Mouse (Mus musculus): ENCODE results near the gene Gnpat. TPM values are rescaled to one million over a fixed set of nuclear protein-coding genes. Genes with fewer than 3 reads are reported as not detected.

The Gnpat gene
- total and polyA plus RNA-seq, 3 experiments: 62.3 to 91.5 (median 89.1) TPM

DNA sequence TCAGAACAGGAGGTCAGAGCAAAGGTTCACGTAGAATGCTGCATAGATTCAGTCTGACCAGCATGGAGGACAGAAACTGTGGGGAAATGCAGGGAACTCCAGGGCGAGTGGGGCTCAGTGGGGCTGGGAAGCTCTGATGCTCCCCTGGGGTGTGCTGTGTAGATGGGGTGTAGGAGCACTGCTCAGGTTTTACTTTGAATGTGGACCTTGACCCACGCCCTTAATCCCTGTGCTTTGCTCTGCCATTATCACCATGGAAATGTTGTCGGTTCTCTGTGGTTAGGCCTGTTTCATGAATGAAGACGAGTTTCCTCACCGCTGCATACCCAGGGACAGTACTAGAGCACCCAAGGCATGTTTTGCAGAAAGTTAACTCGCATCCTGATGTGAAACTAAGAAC, 8.6 kb downstream of the Gnpat start:
- no peaks in the 10 kb centered on the region for H3K9me3 ChIP-seq (replicated peaks; ENCODE audit: low read length)
- H3K4me1 ChIP-seq (ENCODE audit: control insufficient read depth in 1 of 2, insufficient read depth in 2 of 2): peaks cover 10 to 19% of the 10 kb centered on the region in 2 experiments
- no peak for DNase-seq (ENCODE audit: extremely low read depth)
- H3K36me3 ChIP-seq (replicated peaks in 1 of 2; ENCODE audit: control insufficient read depth in 1 of 2, insufficient read depth in 1 of 2, low read length in 1 of 2): peaks cover 62 to 95% of the 10 kb centered on the region in 2 experiments
- in situ Hi-C loops (cut with MboI; ENCODE audit: low pct_ligation_motif_present, low pct_unique_long_range_greater_than_20kb, low sequenced_read_pairs) (no loop called here), dilution Hi-C loops (cut with MboI; ENCODE audit: extremely low pct_ligation_motif_present, extremely low pct_unique_long_range_greater_than_20kb, low sequenced_read_pairs) (no loop called here)
- no peak overlapping the region for H3K4me3 ChIP-seq (replicated peaks in 1 of 3; ENCODE audit: low read depth in 2 of 3, low read length in 2 of 3, poor library complexity in 1 of 3)
- H3K27me3 ChIP-seq (replicated peaks): no peaks in the 10 kb centered on the region
- H3K79me2 ChIP-seq (replicated peaks; ENCODE audit: control insufficient read depth, extremely low read depth, insufficient read depth, poor library complexity, severe bottlenecking): peaks cover 25% of the 10 kb centered on the region
- H3K9ac ChIP-seq (ENCODE audit: insufficient read depth, low read depth): no peak overlapping the region
- H3K27ac ChIP-seq (ENCODE audit: insufficient read depth, low read depth): no peak overlapping the region
- TF ChIP-seq CHD2 (IDR thresholded peaks at IDR 0.05; ENCODE audit: low read length) (no peak), MYC (IDR thresholded peaks at IDR 0.05; ENCODE audit: low read depth, low read length) (no peak), UBTF (IDR thresholded peaks at IDR 0.05; ENCODE audit: low read depth, low read length) (no peak), E2F4 (IDR thresholded peaks at IDR 0.05; ENCODE audit: insufficient replicate concordance, low read depth, low read length) (no peak), TBP (conservative IDR thresholded peaks at IDR 0.05; ENCODE audit: low read depth, low read length) (no peak), ZC3H11A (IDR thresholded peaks at IDR 0.05; ENCODE audit: low read depth, low read length) (no peak), KAT2A (IDR thresholded peaks at IDR 0.05; ENCODE audit: insufficient replicate concordance, low read length) (no peak), NRF1 (IDR thresholded peaks at IDR 0.05; ENCODE audit: low read depth, low read length) (no peak), ZKSCAN1 (IDR thresholded peaks at IDR 0.05; ENCODE audit: borderline replicate concordance, low read depth, low read length) (no peak), JUND (conservative IDR thresholded peaks at IDR 0.05; ENCODE audit: low read depth, low read length) (no peak)
- no peak overlapping the region for H3K4me2 ChIP-seq (ENCODE audit: insufficient read depth, low read depth, poor library complexity, severe bottlenecking)

DNA sequence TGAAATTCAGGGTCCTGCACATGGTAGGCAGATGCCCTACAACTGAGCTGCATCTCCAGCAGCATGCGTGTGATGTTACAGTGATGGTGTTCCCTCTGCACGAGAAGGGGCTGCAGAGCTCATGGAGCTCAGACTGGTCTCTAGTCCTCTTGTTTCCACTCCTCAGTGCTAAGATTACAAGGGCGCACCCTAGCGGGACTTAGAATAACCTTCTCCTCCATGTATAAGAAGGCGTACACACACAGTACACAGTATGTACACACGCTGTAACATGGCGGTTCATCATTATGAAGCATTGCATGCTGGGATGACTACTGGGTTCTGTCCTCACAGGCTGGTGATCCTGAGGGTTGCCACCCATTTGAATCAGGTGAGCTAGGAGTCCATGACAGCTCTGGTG, 9.2 kb downstream of the Gnpat start:
- TF ChIP-seq IRF4 (IDR thresholded peaks at IDR 0.05; ENCODE audit: low read depth, low read length) (no peak), CTCF (conservative IDR thresholded peaks at IDR 0.05 in 1 of 2, IDR thresholded peaks at IDR 0.05 in 1 of 2; ENCODE audit: low read depth in 2 of 2, low read length in 2 of 2) (no peak), ZNF384 (IDR thresholded peaks at IDR 0.05; ENCODE audit: low read depth, low read length) (no peak), E2F4 (IDR thresholded peaks at IDR 0.05; ENCODE audit: insufficient replicate concordance, low read depth, low read length) (no peak), TBP (conservative IDR thresholded peaks at IDR 0.05; ENCODE audit: low read depth, low read length) (no peak), NELFE (IDR thresholded peaks at IDR 0.05; ENCODE audit: low read depth, low read length) (no peak), MAFK (IDR thresholded peaks at IDR 0.05; ENCODE audit: insufficient replicate concordance, low read length) (no peak), EP300 (IDR thresholded peaks at IDR 0.05; ENCODE audit: low read length) (no peak), RCOR1 (conservative IDR thresholded peaks at IDR 0.05; ENCODE audit: low read depth, low read length) (no peak), HCFC1 (IDR thresholded peaks at IDR 0.05; ENCODE audit: low read depth, low read length) (no peak)
- Histone ChIP-seq H3K4me2 (ENCODE audit: insufficient read depth, low read depth, poor library complexity, severe bottlenecking) (no peak overlapping the region), H3K9ac (ENCODE audit: insufficient read depth, low read depth) (no peak overlapping the region), H3K36me3 (replicated peaks in 1 of 2; ENCODE audit: control insufficient read depth in 1 of 2, insufficient read depth in 1 of 2, low read length in 1 of 2) (peaks cover 68 to 96% of the 10 kb centered on the region in 2 experiments), H3K4me1 (ENCODE audit: control insufficient read depth in 1 of 2, insufficient read depth in 2 of 2) (peaks cover 9 to 15% of the 10 kb centered on the region in 2 experiments), H3K9me3 (replicated peaks; ENCODE audit: low read length) (no peaks in the 10 kb centered on the region), H3K27me3 (replicated peaks) (no peaks in the 10 kb centered on the region), H3K27ac (ENCODE audit: insufficient read depth, low read depth) (no peak overlapping the region), H3K4me3 (replicated peaks in 1 of 3; ENCODE audit: low read depth in 2 of 3, low read length in 2 of 3, poor library complexity in 1 of 3) (no peak overlapping the region), H3K79me2 (replicated peaks; ENCODE audit: control insufficient read depth, extremely low read depth, insufficient read depth, poor library complexity, severe bottlenecking) (peaks cover 23% of the 10 kb centered on the region)
- in situ Hi-C loops (cut with MboI; ENCODE audit: low pct_ligation_motif_present, low pct_unique_long_range_greater_than_20kb, low sequenced_read_pairs): no loop called here
- DNase-seq (ENCODE audit: extremely low read depth): no peak
- dilution Hi-C loops (cut with MboI; ENCODE audit: extremely low pct_ligation_motif_present, extremely low pct_unique_long_range_greater_than_20kb, low sequenced_read_pairs): no loop called here

Data from CH12.LX (cell line).